Mouse (Mus musculus) megakaryocyte, embryonic 14.5 days (primary cell): Measurements from ENCODE around the gene Paxip1. TPM values are rescaled to one million over a fixed set of nuclear protein-coding genes. Genes with fewer than 3 reads are reported as not detected.

Experiments used
- H3K27me3 ChIP-seq: replicated peaks from 2 replicates; pipeline ENCODE3; 2012; ENCODE audit warnings: inconsistent platforms
- H3K36me3 ChIP-seq: replicated peaks from 2 replicates; pipeline ENCODE3; 2012; ENCODE audit warnings: low read length, inconsistent platforms, mixed read lengths
- H3K4me1 ChIP-seq: 2 replicates; pipeline ENCODE4 v1.6.1; 2012; ENCODE audit warnings: inconsistent platforms
- H3K4me3 ChIP-seq: replicated peaks from 2 replicates; pipeline ENCODE3; 2012; ENCODE audit warnings: moderate library complexity, mild to moderate bottlenecking, inconsistent platforms
- H3K9me3 ChIP-seq: 2 replicates; pipeline ENCODE4 v1.6.1; 2012; ENCODE audit warnings: inconsistent platforms
- FLI1 ChIP-seq: IDR thresholded peaks from 2 replicates; pipeline ENCODE4 v1.6.1; 2012; ENCODE audit warnings: low read length, inconsistent platforms, mixed read lengths
- GATA1 ChIP-seq: IDR thresholded peaks from 3 replicates; pipeline ENCODE4 v1.6.1; 2012; ENCODE audit warnings: mixed read lengths, low read length, inconsistent platforms, borderline replicate concordance
- polyA plus RNA-seq: library from polyadenylated mRNA; stranded (reverse); fragments of >175 nt; gene quantifications from 2 replicates; pipeline ENCODE4 v1.2.3, GENCODE M21; 2012; ENCODE audit warnings: low replicate concordance; ENCODE audit not compliant: insufficient read depth

The Paxip1 gene
- polyA plus RNA-seq, 1 experiment = 7.1 TPM

DNA sequence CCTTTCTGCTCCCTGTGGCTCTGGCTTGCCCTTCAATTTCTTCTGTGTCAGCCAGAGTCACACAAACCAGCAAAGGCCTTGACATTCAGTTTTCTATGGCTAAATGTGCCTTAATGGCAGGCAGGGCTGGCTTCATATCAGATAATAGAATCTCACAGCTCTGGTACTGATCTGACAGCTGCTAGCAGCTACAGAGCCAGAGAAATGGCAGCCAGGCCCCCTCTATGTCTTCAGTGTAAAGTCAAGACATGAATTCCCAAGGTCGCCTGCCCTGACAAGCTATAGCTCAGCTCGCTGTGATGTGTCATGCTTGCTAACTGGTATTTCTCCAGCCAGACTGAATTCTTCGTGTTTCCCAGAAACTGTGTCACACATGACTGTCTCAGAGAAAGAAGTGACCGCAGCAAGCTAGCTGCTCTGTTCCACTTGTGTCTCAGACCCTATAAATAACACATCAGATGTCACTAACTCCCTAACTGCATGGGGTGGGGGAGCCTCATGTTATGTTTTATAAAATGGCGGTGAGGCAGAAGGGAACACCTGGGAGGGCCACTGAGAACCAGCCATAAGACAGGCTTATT lies 59.1 kb downstream of the Paxip1 start:
- Histone ChIP-seq H3K9me3 (peaks cover 31% of the 10 kb centered on the region), H3K36me3 (no peaks in the 10 kb centered on the region), H3K4me3 (no peak overlapping the region), H3K27me3 (peaks cover 3% of the 10 kb centered on the region), H3K4me1 (no peaks in the 10 kb centered on the region)
- TF ChIP-seq FLI1 (no peak), GATA1 (no peak)

DNA sequence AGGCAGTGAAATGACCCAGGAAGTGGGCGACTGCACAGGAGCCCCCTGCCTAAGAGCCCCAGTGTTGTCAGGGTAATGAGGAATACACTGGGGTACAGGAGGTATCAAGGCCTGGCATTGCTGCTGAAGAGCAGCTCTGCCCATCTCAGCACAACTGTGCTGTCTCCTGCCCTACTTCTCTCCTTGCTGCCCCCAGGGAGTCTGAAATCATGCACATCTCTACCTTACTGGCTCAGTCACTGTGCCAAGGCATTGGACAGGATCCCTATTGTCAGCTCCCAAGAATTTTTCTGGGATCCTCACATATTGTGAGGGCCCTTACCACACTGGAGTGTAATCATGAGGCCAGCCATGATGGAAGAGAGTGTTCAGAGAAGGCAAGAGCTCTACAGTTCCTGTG lies 60.1 kb downstream of the Paxip1 start:
- Histone ChIP-seq H3K9me3 (peaks cover 31% of the 10 kb centered on the region), H3K4me3 (no peak overlapping the region)
- TF ChIP-seq GATA1 (no peak), FLI1 (no peak)

GRCm38 (mm10) chr5:27730666-27731065 lies 60.8 kb downstream of the Paxip1 start:
- Histone ChIP-seq H3K36me3 (no peaks in the 10 kb centered on the region), H3K27me3 (peaks cover 3% of the 10 kb centered on the region), H3K4me1 (no peaks in the 10 kb centered on the region), H3K9me3 (peaks cover 31% of the 10 kb centered on the region), H3K4me3 (no peak overlapping the region)
- no peak for TF ChIP-seq FLI1
- TF ChIP-seq GATA1 = no peak

More for the DNA sequence above, 60.1 kb downstream of the Paxip1 start:
- Histone ChIP-seq H3K36me3 (no peaks in the 10 kb centered on the region), H3K4me1 (no peaks in the 10 kb centered on the region), H3K27me3 (peaks cover 3% of the 10 kb centered on the region)

DNA sequence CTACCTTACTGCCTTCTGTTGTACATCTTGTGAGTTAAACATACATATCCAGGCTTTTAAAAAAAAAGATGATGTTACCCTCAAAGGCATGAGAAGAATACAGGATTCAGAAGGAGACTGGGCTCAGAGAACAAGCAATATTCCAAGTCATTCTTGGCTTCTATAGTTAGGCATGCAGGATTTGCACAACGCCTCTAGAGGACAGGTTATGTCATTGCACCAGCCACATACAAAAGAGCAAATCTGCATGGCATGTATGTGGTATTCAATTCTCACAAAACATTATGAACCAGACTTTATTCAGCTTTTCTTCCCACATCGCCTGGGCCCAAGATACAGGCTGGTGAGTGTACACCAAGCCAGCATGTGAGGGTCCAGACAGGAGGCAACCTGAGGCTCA lies 67.0 kb downstream of the Paxip1 start:
- no peak for TF ChIP-seq FLI1
- TF ChIP-seq GATA1 = no peak
- Histone ChIP-seq H3K4me1 (no peaks in the 10 kb centered on the region), H3K4me3 (no peak overlapping the region), H3K27me3 (peaks cover 5% of the 10 kb centered on the region), H3K36me3 (no peaks in the 10 kb centered on the region), H3K9me3 (peaks cover 5% of the 10 kb centered on the region)

DNA sequence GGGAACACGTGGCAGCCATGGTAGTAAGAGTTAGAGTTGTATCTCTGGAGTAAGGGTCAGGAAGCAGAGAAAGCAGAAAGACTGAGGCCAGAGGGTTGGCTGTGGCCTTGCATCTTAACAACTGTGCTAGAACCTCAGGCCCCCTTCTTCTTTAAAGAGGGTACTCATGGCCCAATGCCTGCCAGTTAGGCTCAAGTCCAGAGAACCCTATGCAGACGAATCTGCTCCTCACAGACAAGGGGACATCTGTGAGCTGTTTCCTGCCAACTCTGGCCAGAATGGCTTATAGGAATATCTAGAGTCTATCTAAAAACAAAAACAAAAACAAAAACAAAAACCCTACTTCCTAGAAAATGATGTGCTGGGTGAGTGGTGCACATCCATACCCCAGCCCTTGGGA lies 72.2 kb downstream of the Paxip1 start:
- H3K4me1 ChIP-seq = no peaks in the 10 kb centered on the region
- no peaks in the 10 kb centered on the region for H3K9me3 ChIP-seq
- H3K36me3 ChIP-seq = no peaks in the 10 kb centered on the region
- no peak overlapping the region for H3K4me3 ChIP-seq
- H3K27me3 ChIP-seq = peaks cover 11% of the 10 kb centered on the region
- TF ChIP-seq GATA1 (no peak), FLI1 (no peak)

DNA sequence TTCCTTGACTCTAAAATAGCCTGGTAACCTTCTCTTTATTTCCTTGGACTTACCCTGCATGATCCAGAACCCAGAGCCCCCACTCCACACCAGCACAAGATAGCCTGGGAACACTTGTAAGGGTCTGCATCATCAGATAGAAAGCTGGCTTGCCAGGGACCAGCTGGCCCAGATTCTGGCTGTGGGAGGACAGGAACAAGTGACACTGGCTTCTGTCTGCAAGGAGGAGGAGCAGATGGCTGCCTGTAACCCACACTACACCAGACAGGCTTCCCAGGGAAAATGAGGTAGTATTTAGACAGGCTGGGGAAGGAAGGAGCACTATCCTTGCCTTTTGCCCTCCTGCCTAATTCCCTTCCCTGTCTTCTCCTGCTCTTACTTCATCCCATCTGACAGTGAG lies 74.2 kb downstream of the Paxip1 start:
- no peaks in the 10 kb centered on the region for H3K36me3 ChIP-seq
- H3K4me3 ChIP-seq = no peak overlapping the region
- H3K27me3 ChIP-seq = peaks cover 9% of the 10 kb centered on the region
- TF ChIP-seq GATA1 = no peak
- TF ChIP-seq FLI1 = no peak
- no peaks in the 10 kb centered on the region for H3K4me1 ChIP-seq
- no peaks in the 10 kb centered on the region for H3K9me3 ChIP-seq

GRCm38 (mm10) chr5:27716026-27716425 lies 75.5 kb downstream of the Paxip1 start:
- Histone ChIP-seq H3K36me3 (no peaks in the 10 kb centered on the region), H3K27me3 (peaks cover 9% of the 10 kb centered on the region), H3K4me3 (no peak overlapping the region), H3K4me1 (no peaks in the 10 kb centered on the region), H3K9me3 (no peaks in the 10 kb centered on the region)
- TF ChIP-seq GATA1 (no peak), FLI1 (no peak)

DNA sequence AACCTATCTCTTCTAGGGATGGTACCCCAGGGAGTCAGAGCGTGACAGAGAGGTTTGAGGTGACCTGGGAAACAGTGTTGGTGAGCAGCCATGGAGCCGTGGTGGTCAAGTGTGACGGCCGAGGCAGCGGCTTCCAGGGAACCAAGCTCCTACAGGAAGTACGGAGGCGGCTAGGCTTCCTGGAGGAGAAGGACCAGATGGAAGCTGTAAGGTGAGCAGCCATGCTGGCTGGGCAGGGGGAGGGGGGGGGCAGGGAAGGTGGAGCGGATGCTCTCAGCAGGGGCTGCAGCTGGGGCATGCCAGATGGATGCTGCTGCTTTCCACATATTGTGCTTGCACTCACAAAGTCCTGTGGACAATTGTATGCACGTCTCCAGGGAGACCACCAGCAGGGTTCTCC lies 77.1 kb downstream of the Paxip1 start:
- no peaks in the 10 kb centered on the region for H3K36me3 ChIP-seq
- no peak overlapping the region for H3K4me3 ChIP-seq
- no peaks in the 10 kb centered on the region for H3K9me3 ChIP-seq
- TF ChIP-seq GATA1 = no peak
- TF ChIP-seq FLI1 = no peak
- H3K4me1 ChIP-seq = no peaks in the 10 kb centered on the region
- peaks cover 15% of the 10 kb centered on the region for H3K27me3 ChIP-seq

- Histone ChIP-seq H3K4me3 (no peak overlapping the region), H3K27me3 (peaks cover 21% of the 10 kb centered on the region), H3K9me3 (no peaks in the 10 kb centered on the region), H3K36me3 (no peaks in the 10 kb centered on the region), H3K4me1 (peaks cover 7% of the 10 kb centered on the region)
- TF ChIP-seq GATA1 (no peak), FLI1 (no peak)
Measured at GRCm38 (mm10) chr5:27711461-27712192, 79.9 kb downstream of the Paxip1 start.

DNA sequence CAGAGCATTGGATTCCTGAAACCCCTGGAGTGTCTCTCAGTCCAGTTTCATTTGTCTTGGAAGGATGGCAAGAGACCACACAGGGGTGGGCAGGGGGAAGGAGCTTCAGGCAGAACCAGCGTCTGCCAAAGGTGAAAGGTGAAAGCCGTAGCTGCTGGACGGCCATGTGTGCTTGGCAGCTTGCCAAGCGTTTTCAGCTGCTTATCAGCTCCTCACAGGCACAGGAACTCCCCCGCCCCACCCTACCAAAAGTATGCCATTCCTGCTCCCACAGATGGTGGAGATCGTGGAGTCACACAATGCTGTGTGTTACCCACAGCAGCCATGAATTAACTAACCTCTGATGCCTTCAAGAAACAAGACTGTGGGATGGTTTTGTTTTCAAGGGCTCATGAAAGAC lies 83.3 kb downstream of the Paxip1 start:
- TF ChIP-seq FLI1 (no peak), GATA1 (no peak)
- H3K36me3 ChIP-seq = no peaks in the 10 kb centered on the region
- peaks cover 19% of the 10 kb centered on the region for H3K27me3 ChIP-seq
- H3K9me3 ChIP-seq = peaks cover 11% of the 10 kb centered on the region
- H3K4me3 ChIP-seq = peak overlapping the region; percentile 35
- peaks cover 7% of the 10 kb centered on the region for H3K4me1 ChIP-seq
